Mouse (Mus musculus): ENCODE measurements at regions not wholly inside any gene's neighbourhood (a gene's known extent, or its start where the extent isn't known, plus 50 kb on each side); places are given as distances from the start of the nearest gene placed in this dataset.

- Histone ChIP-seq H3K36me3 (ENCODE audit: control insufficient read depth, insufficient read depth, low read length, poor library complexity, severe bottlenecking) (no peaks in the 10 kb centered on the region), H3K27me3 (ENCODE audit: control insufficient read depth, insufficient read depth, low read length, poor library complexity, severe bottlenecking) (no peaks in the 10 kb centered on the region), H3K9ac (ENCODE audit: low read depth, poor library complexity, severe bottlenecking) (no peak overlapping the region), H3K4me3 (ENCODE audit: low read depth, low read length) (no peak overlapping the region), H3K27ac (ENCODE audit: insufficient read depth, low read length) (no peak overlapping the region), H3K4me1 (ENCODE audit: control insufficient read depth, insufficient read depth, low read length) (no peaks in the 10 kb centered on the region), H3K9me3 (replicated peaks; ENCODE audit: control insufficient read depth, insufficient read depth, low read length, poor library complexity, severe bottlenecking) (no peaks in the 10 kb centered on the region)
- TF ChIP-seq EP300 (IDR thresholded peaks at IDR 0.05; ENCODE audit: insufficient read depth, low read depth, low read length): no peak
- no peak for TF ChIP-seq CTCF (IDR thresholded peaks at IDR 0.05; ENCODE audit: low read depth, low read length)
- TF ChIP-seq POLR2A (IDR thresholded peaks at IDR 0.05; ENCODE audit: insufficient read depth, low read length): no peak
Measured at GRCm38 (mm10) chr9:61853841-61854240, 60.5 kb downstream of the Rplp1 start.

DNA sequence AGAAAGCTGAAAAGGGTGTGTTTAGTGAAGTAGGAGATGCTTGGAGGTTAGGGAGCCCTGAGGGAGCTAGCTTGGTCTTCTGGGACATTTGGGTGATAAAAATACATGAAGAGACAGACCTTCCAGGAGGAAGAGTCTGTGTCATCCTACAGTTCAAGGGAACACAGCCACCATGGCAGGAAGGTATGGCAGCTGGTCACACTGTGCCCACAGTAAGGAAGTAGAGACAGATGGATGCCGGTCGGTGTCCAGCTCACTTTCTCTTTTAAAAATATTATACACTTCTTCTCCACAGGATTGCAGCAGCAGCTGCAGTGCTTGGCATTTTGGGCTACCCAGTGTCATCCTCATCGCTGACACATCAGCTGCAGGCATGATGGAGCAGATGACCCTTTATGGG, 63.0 kb downstream of the Rplp1 start:
- H3K36me3 ChIP-seq (ENCODE audit: control insufficient read depth, insufficient read depth, low read length, poor library complexity, severe bottlenecking): no peaks in the 10 kb centered on the region
- no peak overlapping the region for H3K9ac ChIP-seq (ENCODE audit: low read depth, poor library complexity, severe bottlenecking)
- H3K4me1 ChIP-seq (ENCODE audit: control insufficient read depth, insufficient read depth, low read length): no peaks in the 10 kb centered on the region
- no peak overlapping the region for H3K27ac ChIP-seq (ENCODE audit: insufficient read depth, low read length)
- H3K27me3 ChIP-seq (ENCODE audit: control insufficient read depth, insufficient read depth, low read length, poor library complexity, severe bottlenecking): no peaks in the 10 kb centered on the region
- TF ChIP-seq CTCF (IDR thresholded peaks at IDR 0.05; ENCODE audit: low read depth, low read length) (no peak), EP300 (IDR thresholded peaks at IDR 0.05; ENCODE audit: insufficient read depth, low read depth, low read length) (no peak), POLR2A (IDR thresholded peaks at IDR 0.05; ENCODE audit: insufficient read depth, low read length) (no peak)
- H3K9me3 ChIP-seq (replicated peaks; ENCODE audit: control insufficient read depth, insufficient read depth, low read length, poor library complexity, severe bottlenecking): no peaks in the 10 kb centered on the region
- H3K4me3 ChIP-seq (ENCODE audit: low read depth, low read length): no peak overlapping the region

DNA sequence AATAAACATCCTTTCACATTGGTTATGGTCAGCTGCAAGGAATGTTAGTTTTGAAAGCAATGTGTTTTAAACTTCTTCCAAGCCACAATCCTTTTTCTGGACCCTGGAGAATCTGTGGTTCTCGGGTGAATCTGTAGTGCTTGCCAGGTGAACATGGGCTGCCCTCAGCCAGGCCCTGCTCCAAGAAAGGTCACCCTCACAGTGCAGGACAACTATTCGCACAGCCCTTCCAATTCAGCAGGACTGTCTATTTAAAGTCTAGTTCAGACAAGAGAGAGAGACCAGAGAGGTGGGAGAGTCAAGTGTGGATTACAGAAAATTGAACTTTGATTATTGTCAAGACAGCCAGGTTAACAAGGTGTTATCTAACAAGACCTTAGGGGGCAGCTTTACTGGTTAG, 65.9 kb downstream of the Rplp1 start:
- no peaks in the 10 kb centered on the region for H3K36me3 ChIP-seq (ENCODE audit: control insufficient read depth, insufficient read depth, low read length, poor library complexity, severe bottlenecking)
- TF ChIP-seq POLR2A (IDR thresholded peaks at IDR 0.05; ENCODE audit: insufficient read depth, low read length) (no peak), EP300 (IDR thresholded peaks at IDR 0.05; ENCODE audit: insufficient read depth, low read depth, low read length) (no peak), CTCF (IDR thresholded peaks at IDR 0.05; ENCODE audit: low read depth, low read length) (no peak)
- no peak overlapping the region for H3K9ac ChIP-seq (ENCODE audit: low read depth, poor library complexity, severe bottlenecking)
- H3K9me3 ChIP-seq (replicated peaks; ENCODE audit: control insufficient read depth, insufficient read depth, low read length, poor library complexity, severe bottlenecking): no peaks in the 10 kb centered on the region
- no peaks in the 10 kb centered on the region for H3K27me3 ChIP-seq (ENCODE audit: control insufficient read depth, insufficient read depth, low read length, poor library complexity, severe bottlenecking)
- no peaks in the 10 kb centered on the region for H3K4me1 ChIP-seq (ENCODE audit: control insufficient read depth, insufficient read depth, low read length)
- no peak overlapping the region for H3K4me3 ChIP-seq (ENCODE audit: low read depth, low read length)
- no peak overlapping the region for H3K27ac ChIP-seq (ENCODE audit: insufficient read depth, low read length)

DNA sequence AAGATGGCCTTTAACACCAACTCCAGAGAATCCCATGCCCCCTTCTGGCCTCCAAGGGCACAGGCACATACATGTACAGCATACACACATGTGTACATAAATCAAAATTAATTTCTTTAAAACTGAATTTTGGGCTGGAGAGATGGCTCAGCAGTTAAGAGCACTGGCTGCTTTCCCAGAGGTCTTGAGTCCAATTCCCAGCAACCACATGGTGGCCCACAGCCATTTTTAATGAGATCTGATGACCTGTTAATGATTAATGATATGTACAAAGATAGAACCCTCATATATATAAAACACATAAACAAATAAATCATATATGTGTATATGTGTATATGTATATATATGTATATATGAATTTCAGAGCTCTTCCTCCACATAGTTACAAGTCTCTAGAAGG, 66.8 kb downstream of the Rplp1 start:
- H3K27ac ChIP-seq (ENCODE audit: insufficient read depth, low read length): no peak overlapping the region
- H3K9ac ChIP-seq (ENCODE audit: low read depth, poor library complexity, severe bottlenecking): no peak overlapping the region
- no peaks in the 10 kb centered on the region for H3K9me3 ChIP-seq (replicated peaks; ENCODE audit: control insufficient read depth, insufficient read depth, low read length, poor library complexity, severe bottlenecking)
- TF ChIP-seq EP300 (IDR thresholded peaks at IDR 0.05; ENCODE audit: insufficient read depth, low read depth, low read length) (no peak), CTCF (IDR thresholded peaks at IDR 0.05; ENCODE audit: low read depth, low read length) (no peak), POLR2A (IDR thresholded peaks at IDR 0.05; ENCODE audit: insufficient read depth, low read length) (no peak)
- H3K27me3 ChIP-seq (ENCODE audit: control insufficient read depth, insufficient read depth, low read length, poor library complexity, severe bottlenecking): no peaks in the 10 kb centered on the region
- H3K4me1 ChIP-seq (ENCODE audit: control insufficient read depth, insufficient read depth, low read length): no peaks in the 10 kb centered on the region
- no peak overlapping the region for H3K4me3 ChIP-seq (ENCODE audit: low read depth, low read length)
- H3K36me3 ChIP-seq (ENCODE audit: control insufficient read depth, insufficient read depth, low read length, poor library complexity, severe bottlenecking): no peaks in the 10 kb centered on the region

DNA sequence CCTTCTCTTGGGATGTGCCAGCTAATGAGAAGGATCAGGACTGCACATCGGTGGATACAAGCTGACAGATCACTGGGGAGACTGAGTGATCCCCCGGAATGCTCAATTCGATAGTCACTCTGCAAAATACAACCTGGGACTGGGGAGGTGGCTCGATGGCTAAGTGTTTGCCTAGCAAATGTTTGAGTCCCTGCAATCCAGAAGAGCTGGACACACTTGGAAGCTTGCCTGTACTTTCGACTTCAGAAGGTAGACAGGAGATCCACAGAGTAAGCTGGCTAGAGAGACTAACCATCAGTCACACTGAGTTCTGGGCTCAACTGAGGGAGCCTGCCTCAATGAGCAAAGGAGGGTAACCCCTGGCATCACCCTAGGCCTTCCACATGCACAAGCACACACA, 69.7 kb downstream of the Rplp1 start:
- no peaks in the 10 kb centered on the region for H3K27me3 ChIP-seq (ENCODE audit: control insufficient read depth, insufficient read depth, low read length, poor library complexity, severe bottlenecking)
- TF ChIP-seq POLR2A (IDR thresholded peaks at IDR 0.05; ENCODE audit: insufficient read depth, low read length): no peak
- H3K4me1 ChIP-seq (ENCODE audit: control insufficient read depth, insufficient read depth, low read length): no peaks in the 10 kb centered on the region
- H3K36me3 ChIP-seq (ENCODE audit: control insufficient read depth, insufficient read depth, low read length, poor library complexity, severe bottlenecking): no peaks in the 10 kb centered on the region
- no peak overlapping the region for H3K27ac ChIP-seq (ENCODE audit: insufficient read depth, low read length)
- no peak overlapping the region for H3K4me3 ChIP-seq (ENCODE audit: low read depth, low read length)
- no peak overlapping the region for H3K9ac ChIP-seq (ENCODE audit: low read depth, poor library complexity, severe bottlenecking)
- H3K9me3 ChIP-seq (replicated peaks; ENCODE audit: control insufficient read depth, insufficient read depth, low read length, poor library complexity, severe bottlenecking): no peaks in the 10 kb centered on the region

- TF ChIP-seq CTCF (IDR thresholded peaks at IDR 0.05; ENCODE audit: low read depth, low read length): no peak
- TF ChIP-seq POLR2A (IDR thresholded peaks at IDR 0.05; ENCODE audit: insufficient read depth, low read length): no peak
- TF ChIP-seq EP300 (IDR thresholded peaks at IDR 0.05; ENCODE audit: insufficient read depth, low read depth, low read length): no peak
- Histone ChIP-seq H3K36me3 (ENCODE audit: control insufficient read depth, insufficient read depth, low read length, poor library complexity, severe bottlenecking) (no peaks in the 10 kb centered on the region), H3K9ac (ENCODE audit: low read depth, poor library complexity, severe bottlenecking) (no peak overlapping the region), H3K9me3 (replicated peaks; ENCODE audit: control insufficient read depth, insufficient read depth, low read length, poor library complexity, severe bottlenecking) (no peaks in the 10 kb centered on the region), H3K27me3 (ENCODE audit: control insufficient read depth, insufficient read depth, low read length, poor library complexity, severe bottlenecking) (no peaks in the 10 kb centered on the region), H3K4me1 (ENCODE audit: control insufficient read depth, insufficient read depth, low read length) (no peaks in the 10 kb centered on the region), H3K4me3 (ENCODE audit: low read depth, low read length) (no peak overlapping the region), H3K27ac (ENCODE audit: insufficient read depth, low read length) (no peak overlapping the region)
Measured at GRCm38 (mm10) chr9:61844141-61844540, 70.2 kb downstream of the Rplp1 start.
